Mouse (Mus musculus) CH12.LX (cell line): ENCODE data around the gene Gm20388. TPM values are rescaled to one million over a fixed set of nuclear protein-coding genes. Genes with fewer than 3 reads are reported as not detected.

Source experiments
- DNase-seq: peaks from one replicate; pipeline ENCODE4 v3.0.0-alpha.2; 2013; ENCODE audit errors: extremely low read depth
- H3K27ac ChIP-seq: 2 replicates; pipeline ENCODE4 v1.5.1; 2012; ENCODE audit warnings: low read depth, mild to moderate bottlenecking, control low read depth, moderate library complexity; ENCODE audit not compliant: insufficient read depth
- H3K27me3 ChIP-seq: replicated peaks from 2 replicates; pipeline ENCODE3; 2012; ENCODE audit warnings: inconsistent platforms
- H3K36me3 ChIP-seq, 2 experiments: replicated peaks in 1 of 2; 2 replicates each; pipeline versions ENCODE3 to v1.6.1; 2012; ENCODE audit warnings: inconsistent platforms in 1 of 2, low read length in 1 of 2, mild to moderate bottlenecking in 1 of 2, mixed read lengths in 1 of 2, moderate library complexity in 1 of 2; ENCODE audit not compliant: control insufficient read depth in 1 of 2, insufficient read depth in 1 of 2
- H3K4me1 ChIP-seq, 2 experiments: 2 replicates each; pipeline ENCODE4 v1.6.1; 2012; ENCODE audit warnings: inconsistent platforms in 1 of 2, moderate library complexity in 1 of 2; ENCODE audit not compliant: insufficient read depth in 2 of 2, control insufficient read depth in 1 of 2
- H3K4me2 ChIP-seq: 2 replicates; pipeline ENCODE4 v1.6.1; 2012; ENCODE audit warnings: low read depth, mild to moderate bottlenecking, control low read depth; ENCODE audit not compliant: poor library complexity, insufficient read depth, severe bottlenecking
- H3K4me3 ChIP-seq, 3 experiments: fragments of 150-350 bp in 1 of 3; sonication (generic) in 1 of 3; replicated peaks in 1 of 3; 2 replicates each; pipeline versions ENCODE3 to v1.5.1; 2011 to 2012; ENCODE audit warnings: low read depth in 2 of 3, low read length in 2 of 3, mild to moderate bottlenecking in 2 of 3, moderate library complexity in 2 of 3, control low read depth in 1 of 3, improper control_type of control experiment in 1 of 3, inconsistent platforms in 1 of 3, mixed read lengths in 1 of 3; ENCODE audit not compliant: poor library complexity in 1 of 3
- H3K79me2 ChIP-seq: replicated peaks from 2 replicates; pipeline ENCODE4 v1.6.1; 2012; ENCODE audit warnings: mild to moderate bottlenecking, moderate library complexity; ENCODE audit not compliant: control insufficient read depth, poor library complexity, insufficient read depth, severe bottlenecking; ENCODE audit errors: extremely low read depth
- H3K9ac ChIP-seq: 2 replicates; pipeline ENCODE4 v1.6.1; 2012; ENCODE audit warnings: low read depth, mild to moderate bottlenecking, control low read depth, moderate library complexity; ENCODE audit not compliant: insufficient read depth
- H3K9me3 ChIP-seq: replicated peaks from 2 replicates; pipeline ENCODE3; 2012; ENCODE audit warnings: low read length, inconsistent platforms, mixed read lengths
- BHLHE40 ChIP-seq: IDR thresholded peaks from 2 replicates; pipeline ENCODE4 v1.6.1; 2011; ENCODE audit warnings: mild to moderate bottlenecking, low read depth, low read length, improper control_type of control experiment
- CTCF ChIP-seq, 2 experiments: IDR thresholded peaks in 1 of 2; conservative IDR thresholded peaks in 1 of 2; 2 replicates each; pipeline ENCODE4 v1.5.1; 2011 to 2012; ENCODE audit warnings: low read depth in 2 of 2, low read length in 2 of 2, improper control_type of control experiment in 1 of 2, inconsistent platforms in 1 of 2, mild to moderate bottlenecking in 1 of 2, moderate library complexity in 1 of 2
- E2F4 ChIP-seq: IDR thresholded peaks from 2 replicates; pipeline ENCODE4 v1.6.1; 2011; ENCODE audit warnings: low read depth, low read length, improper control_type of control experiment; ENCODE audit not compliant: insufficient replicate concordance
- ETS1 ChIP-seq: conservative IDR thresholded peaks from 2 replicates; pipeline ENCODE4 v1.6.1; 2012; ENCODE audit warnings: low read depth, mild to moderate bottlenecking, inconsistent platforms, low read length, improper control_type of control experiment, moderate library complexity
- IRF4 ChIP-seq: IDR thresholded peaks from 2 replicates; pipeline ENCODE4 v1.6.1; 2014; ENCODE audit warnings: low read depth, mild to moderate bottlenecking, inconsistent platforms, low read length, improper control_type of control experiment
- JUND ChIP-seq: conservative IDR thresholded peaks from 2 replicates; pipeline ENCODE4 v1.6.1; 2011; ENCODE audit warnings: low read depth, low read length, improper control_type of control experiment
- KAT2A ChIP-seq: IDR thresholded peaks from 2 replicates; pipeline ENCODE4 v1.6.1; 2012; ENCODE audit warnings: low read length, improper control_type of control experiment, inconsistent platforms; ENCODE audit not compliant: insufficient replicate concordance
- MAFK ChIP-seq: IDR thresholded peaks from 2 replicates; pipeline ENCODE4 v1.6.1; 2011; ENCODE audit warnings: low read length, improper control_type of control experiment; ENCODE audit not compliant: insufficient replicate concordance
- MEF2A ChIP-seq: IDR thresholded peaks from 2 replicates; pipeline ENCODE4 v1.6.1; 2014; ENCODE audit warnings: low read depth, mild to moderate bottlenecking, inconsistent platforms, low read length, improper control_type of control experiment, borderline replicate concordance
- MYC ChIP-seq: IDR thresholded peaks from 2 replicates; pipeline ENCODE4 v1.6.1; 2011; ENCODE audit warnings: low read depth, mild to moderate bottlenecking, improper control_type of control experiment, low read length
- NRF1 ChIP-seq: IDR thresholded peaks from 2 replicates; pipeline ENCODE4 v1.6.1; 2014; ENCODE audit warnings: low read depth, mild to moderate bottlenecking, inconsistent platforms, low read length, improper control_type of control experiment, moderate library complexity
- PAX5 ChIP-seq: IDR thresholded peaks from 2 replicates; pipeline ENCODE4 v1.6.1; 2012; ENCODE audit warnings: low read length, inconsistent platforms, mixed read lengths
- POLR2A ChIP-seq: IDR thresholded peaks from 2 replicates; pipeline ENCODE4 v1.6.1; 2011; ENCODE audit warnings: low read depth, mild to moderate bottlenecking, improper control_type of control experiment, low read length
- RAD21 ChIP-seq: IDR thresholded peaks from 2 replicates; pipeline ENCODE4 v1.6.1; 2011; ENCODE audit warnings: low read depth, mild to moderate bottlenecking, low read length, improper control_type of control experiment, moderate library complexity
- RCOR1 ChIP-seq: conservative IDR thresholded peaks from 2 replicates; pipeline ENCODE4 v1.6.1; 2012; ENCODE audit warnings: low read depth, mild to moderate bottlenecking, inconsistent platforms, low read length, improper control_type of control experiment
- SMC3 ChIP-seq: IDR thresholded peaks from 2 replicates; pipeline ENCODE4 v1.6.1; 2011; ENCODE audit warnings: low read depth, low read length, improper control_type of control experiment
- TBP ChIP-seq: conservative IDR thresholded peaks from 2 replicates; pipeline ENCODE4 v1.6.1; 2011; ENCODE audit warnings: low read depth, low read length, improper control_type of control experiment
- TCF12 ChIP-seq: IDR thresholded peaks from 2 replicates; pipeline ENCODE4 v1.6.1; 2014; ENCODE audit warnings: low read depth, mild to moderate bottlenecking, inconsistent platforms, low read length, improper control_type of control experiment
- UBTF ChIP-seq: IDR thresholded peaks from 2 replicates; pipeline ENCODE4 v1.6.1; 2012; ENCODE audit warnings: low read depth, mild to moderate bottlenecking, inconsistent platforms, low read length, improper control_type of control experiment, moderate library complexity
- USF1 ChIP-seq: IDR thresholded peaks from 2 replicates; pipeline ENCODE4 v1.6.1; 2014; ENCODE audit warnings: low read depth, mild to moderate bottlenecking, inconsistent platforms, low read length, improper control_type of control experiment
- USF2 ChIP-seq: conservative IDR thresholded peaks from 2 replicates; pipeline ENCODE4 v1.6.1; 2011; ENCODE audit warnings: low read depth, low read length, improper control_type of control experiment
- ZMIZ1 ChIP-seq: IDR thresholded peaks from 2 replicates; pipeline ENCODE4 v1.6.1; 2012; ENCODE audit warnings: low read depth, mild to moderate bottlenecking, inconsistent platforms, low read length, improper control_type of control experiment
- dilution Hi-C: fragments of 300-500 bp; cut with MboI; formaldehyde crosslinking; loops from 2 replicates; pipeline ENCODE4 v1.14.3; 2020; ENCODE audit warnings: low sequenced_read_pairs; ENCODE audit not compliant: extremely low pct_unique_long_range_greater_than_20kb, extremely low pct_ligation_motif_present
- in situ Hi-C: fragments of 300-500 bp; cut with MboI; formaldehyde crosslinking; loops from 3 replicates; pipeline ENCODE4 v1.14.3; 2019; ENCODE audit warnings: low sequenced_read_pairs, low pct_ligation_motif_present, low pct_unique_long_range_greater_than_20kb, mixed read lengths
- polyA plus RNA-seq: library from polyadenylated mRNA; unstranded; fragments of >175 nt; gene quantifications from 2 replicates; pipeline ENCODE4 v1.2.1, GENCODE M21; 2012; ENCODE audit warnings: low read depth; ENCODE audit not compliant: insufficient read length
- total RNA-seq, 2 experiments: library from RNA; depleted of rRNA; stranded (reverse); fragments of 300-350 nt in 1 of 2; fragments of >200 nt in 1 of 2; gene quantifications; 2 replicates each; pipeline ENCODE4 v1.2.3; 2012 to 2014

Gm20388 gene
- total and polyA plus RNA-seq, 3 experiments = 14.8 to 26.3 (median 22.2) TPM

DNA sequence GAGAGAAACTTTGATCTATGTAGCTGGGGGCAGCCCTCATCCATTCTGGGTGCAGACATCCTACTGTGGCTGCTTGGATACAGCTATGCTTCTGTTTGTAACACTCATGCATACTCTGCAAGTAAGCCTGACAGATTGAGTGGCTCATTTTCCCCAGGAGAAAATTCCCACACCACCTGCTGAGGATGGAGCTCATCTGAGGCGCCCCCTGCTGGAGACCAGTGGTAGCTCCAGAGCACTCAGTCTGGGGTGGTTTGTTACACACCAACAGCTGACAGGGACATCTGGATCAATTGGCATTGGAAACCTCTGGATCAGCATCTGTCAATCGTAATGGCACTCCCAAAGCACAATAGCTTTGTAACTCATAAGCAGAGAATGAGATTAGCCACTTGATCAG, 2749.4 kb downstream of the Gm20388 start:
- in situ Hi-C loops = no loop called here
- Histone ChIP-seq H3K4me3 (no peak overlapping the region), H3K36me3 (peaks cover 20 to 99% of the 10 kb centered on the region in 2 experiments), H3K27me3 (no peaks in the 10 kb centered on the region), H3K27ac (no peak overlapping the region), H3K4me1 (peaks cover 6 to 31% of the 10 kb centered on the region in 2 experiments), H3K9ac (no peak overlapping the region), H3K4me2 (no peak overlapping the region), H3K9me3 (no peaks in the 10 kb centered on the region), H3K79me2 (no peaks in the 10 kb centered on the region)
- no peak for DNase-seq
- dilution Hi-C loops = no loop called here
- no peak for TF ChIP-seq RCOR1
- TF ChIP-seq SMC3 = peak; percentile 37
- TF ChIP-seq CTCF (conservative IDR thresholded peaks at IDR 0.05 in 1 of 2, IDR thresholded peaks at IDR 0.05 in 1 of 2; ENCODE audit: low read depth in 2 of 2, low read length in 2 of 2) = peak; percentile 57 to 72
- no peak for TF ChIP-seq TCF12
- TF ChIP-seq BHLHE40 = no peak
- TF ChIP-seq ZMIZ1 = no peak
- TF ChIP-seq USF2 = no peak

DNA sequence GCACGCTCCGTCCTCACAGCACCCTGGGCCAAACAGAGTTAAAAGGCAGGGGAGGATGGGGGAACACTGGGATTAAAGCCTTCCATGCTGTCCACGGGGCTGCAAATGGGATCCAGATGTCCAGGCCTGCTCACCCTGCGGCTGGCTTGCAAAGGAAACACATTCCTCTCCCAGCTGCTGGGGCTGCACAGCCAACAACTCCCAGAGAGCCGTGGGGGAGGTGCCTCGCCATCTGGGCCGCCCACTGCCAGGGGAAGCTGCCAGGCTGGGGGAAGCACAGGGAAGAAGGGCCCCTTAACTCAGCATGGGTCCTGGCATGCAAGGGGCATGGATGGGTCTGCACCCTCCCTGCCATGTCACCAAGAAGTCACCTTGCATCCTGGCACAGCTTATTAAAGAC, 2750.5 kb downstream of the Gm20388 start:
- Histone ChIP-seq H3K4me1 (peaks cover 14 to 32% of the 10 kb centered on the region in 2 experiments), H3K79me2 (no peaks in the 10 kb centered on the region), H3K9ac (no peak overlapping the region), H3K27me3 (no peaks in the 10 kb centered on the region), H3K36me3 (peaks cover 20 to 96% of the 10 kb centered on the region in 2 experiments), H3K4me2 (no peak overlapping the region), H3K27ac (no peak overlapping the region), H3K9me3 (no peaks in the 10 kb centered on the region), H3K4me3 (no peak overlapping the region)
- TF ChIP-seq MEF2A (no peak), RAD21 (no peak), E2F4 (no peak), USF1 (no peak), TBP (no peak), POLR2A (no peak), MYC (no peak), ETS1 (no peak), MAFK (no peak), ZMIZ1 (no peak), TCF12 (no peak), IRF4 (no peak), JUND (no peak), UBTF (no peak), NRF1 (no peak), PAX5 (no peak), KAT2A (no peak)
- in situ Hi-C loops = no loop called here
- dilution Hi-C loops = no loop called here
- DNase-seq = no peak
